Mouse (Mus musculus) olfactory bulb, adult 2 months (tissue): ENCODE data around the gene Jazf1.

Experiments
- CTCF ChIP-seq: fragments of 200-500 bp; IDR thresholded peaks from 2 replicates; pipeline ENCODE4 v1.5.1; 2012; ENCODE audit warnings: low read depth, mild to moderate bottlenecking, low read length, moderate library complexity; ENCODE audit not compliant: insufficient read depth
- POLR2A ChIP-seq: fragments of 200-500 bp; IDR thresholded peaks from 2 replicates; pipeline ENCODE4 v1.6.1; 2012; ENCODE audit warnings: mild to moderate bottlenecking, low read depth, low read length, moderate library complexity; ENCODE audit not compliant: insufficient read depth

DNA sequence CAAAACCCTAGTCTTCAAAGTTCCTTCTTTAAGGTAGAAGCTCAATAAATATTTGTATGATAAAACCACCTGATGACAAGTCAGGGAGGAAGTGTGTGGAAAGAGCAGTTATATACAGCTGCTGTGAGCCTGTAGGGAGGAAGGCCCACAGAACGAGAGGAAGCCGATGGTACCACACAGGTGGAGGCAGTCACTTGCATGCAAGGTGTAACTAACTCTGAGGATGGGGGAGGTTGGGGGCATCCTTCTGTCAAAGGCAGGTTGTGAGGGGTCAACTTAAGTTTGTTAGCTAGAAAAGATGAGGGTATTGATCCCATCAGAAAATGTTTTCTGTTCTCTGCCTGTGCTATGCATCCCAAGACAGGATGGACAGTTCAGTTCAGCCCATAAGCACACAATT lies 200.1 kb downstream of the Jazf1 start:
- TF ChIP-seq CTCF (no peak), POLR2A (no peak)
